Mouse (Mus musculus) liver, embryonic 11.5 days (tissue): ENCODE measurements around the gene Gm20518. TPM values are rescaled to one million over a fixed set of nuclear protein-coding genes. Genes with fewer than 3 reads are reported as not detected.
A peak's percentile ranks its signal among the peaks of the same experiment; 100 is the strongest.

ENCODE experiments used
- ATAC-seq: fragments of 200-750 bp; cut with Nextera tagmentation; replicated peaks from 2 replicates; pipeline ENCODE4 v1.8.0; 2017; ENCODE audit warnings: moderate number of reproducible peaks, mild to moderate bottlenecking, moderate TSS enrichment, moderate library complexity; ENCODE audit not compliant: low FRiP score
- DNase-seq: peaks from one replicate; pipeline ENCODE4 v3.0.0-alpha.2; 2017; ENCODE audit warnings: low spot score
- H3K27ac ChIP-seq: fragments of 300-500 bp; sonication (generic); 2 replicates; pipeline ENCODE4 v1.5.1; 2014; ENCODE audit warnings: mild to moderate bottlenecking, low read depth, low read length, control low read depth
- H3K27me3 ChIP-seq: fragments of 300-500 bp; sonication (generic); replicated peaks from 2 replicates; pipeline ENCODE4 v1.6.1; 2014; ENCODE audit warnings: low read length, mixed read lengths; ENCODE audit not compliant: control insufficient read depth, insufficient read depth
- H3K36me3 ChIP-seq: fragments of 300-500 bp; sonication (generic); 2 replicates; pipeline ENCODE4 v1.6.1; 2014; ENCODE audit warnings: mild to moderate bottlenecking, low read length, moderate library complexity, mixed read lengths; ENCODE audit not compliant: control insufficient read depth, insufficient read depth
- H3K4me1 ChIP-seq: fragments of 300-500 bp; sonication (generic); replicated peaks from 2 replicates; pipeline ENCODE4 v1.6.1; 2014; ENCODE audit warnings: low read length, mixed read lengths; ENCODE audit not compliant: control insufficient read depth, insufficient read depth
- H3K4me2 ChIP-seq: fragments of 300-500 bp; sonication (generic); 2 replicates; pipeline ENCODE4 v1.6.1; 2014; ENCODE audit warnings: mild to moderate bottlenecking, control low read depth, moderate library complexity
- H3K4me3 ChIP-seq: fragments of 300-500 bp; sonication (generic); 2 replicates; pipeline ENCODE4 v1.5.1; 2014; ENCODE audit warnings: low read depth, low read length, control low read depth
- H3K9ac ChIP-seq: fragments of 300-500 bp; sonication (generic); 2 replicates; pipeline ENCODE4 v1.6.1; 2014; ENCODE audit warnings: low read depth, low read length, control low read depth
- H3K9me3 ChIP-seq: fragments of 300-500 bp; sonication (generic); 2 replicates; pipeline ENCODE4 v1.6.1; 2016; ENCODE audit warnings: low read length, inconsistent platforms, mixed read lengths; ENCODE audit not compliant: control insufficient read depth
- WGBS: fragments of 180-500 bp; shearing (Covaris S2); extraction: QIAGEN DNeasy Blood & Tissue Kit; methylation state at CpG from one replicate; pipeline ENCODE4 v1.1.7; 2014; 5-methylcytosine and 5-hydroxymethylcytosine counted together
- polyA plus RNA-seq: library from polyadenylated mRNA; unstranded; fragments of >200 nt; fragmentation: Nextera tagmentation; extraction: Ambion mirVana; gene quantifications from 2 replicates; pipeline ENCODE4 v1.2.1, GENCODE M21; 2014

Gm20518 gene
- polyA plus RNA-seq, 1 experiment from 2014 or later = 0.18 TPM

DNA sequence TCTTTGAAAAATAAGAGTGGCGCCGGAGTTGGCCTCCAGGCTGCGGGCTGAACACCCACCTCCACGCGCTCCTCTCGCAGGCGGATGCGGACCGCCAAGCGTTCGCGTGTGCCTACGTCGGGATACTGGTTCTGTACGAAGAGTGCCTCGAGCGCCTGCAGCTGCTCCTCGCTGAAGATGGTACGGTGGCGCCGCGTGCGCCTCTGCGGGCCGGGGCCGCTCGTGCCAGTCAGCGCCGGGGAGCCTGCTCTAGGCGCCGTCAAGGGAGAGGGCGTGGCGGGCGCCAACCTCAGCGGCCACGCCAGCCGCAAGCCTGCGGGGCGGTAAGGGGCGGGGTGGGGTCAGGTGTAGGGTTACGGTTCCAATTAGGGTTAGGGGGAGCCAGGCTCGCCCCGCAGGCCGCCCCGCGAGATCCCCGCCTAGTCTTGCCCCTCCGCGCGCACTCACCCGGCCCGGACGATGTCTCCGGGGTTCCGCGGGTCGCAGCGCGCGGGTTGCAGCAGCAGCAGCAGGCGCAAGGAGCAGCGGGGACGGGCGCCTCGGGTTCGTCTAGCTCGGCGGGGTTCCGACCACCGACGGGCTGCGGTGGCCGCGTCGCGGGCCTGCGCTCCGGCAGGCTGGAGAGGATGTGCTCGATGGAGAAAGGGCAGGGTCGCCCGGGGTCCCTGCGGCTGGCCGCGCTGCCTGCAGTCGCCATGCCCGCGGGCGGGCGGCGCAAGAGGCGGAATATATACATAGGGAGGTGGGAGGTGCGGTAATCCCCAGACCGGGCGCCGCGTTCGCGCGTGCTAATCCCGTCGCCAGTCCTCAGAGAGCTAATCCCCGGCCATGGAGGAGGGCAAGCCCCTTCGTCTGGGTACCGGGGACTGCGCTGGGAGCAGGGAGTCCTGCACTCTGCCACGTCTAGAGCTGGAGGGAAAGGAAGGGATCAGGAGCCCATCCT lies 23.1 kb upstream of the Gm20518 start, which contains the start of gene Gsc2:
TSS of gene Gsc2 (minus strand) at position 753 of the 943 bp plus-strand sequence.
- H3K9me3 ChIP-seq = no peaks in the 10 kb centered on the region
- H3K4me3 ChIP-seq = peak within 1 kb of the TSS; percentile 52
- peak within 1 kb of the TSS; percentile 74 for H3K4me2 ChIP-seq
- H3K27ac ChIP-seq = no peak within 1 kb of the TSS
- H3K4me1 ChIP-seq = peaks cover 17% of the 10 kb centered on the region
- WGBS = 1% methylated on average over 106 of the region's 106 CpGs
- ATAC-seq (no peak; the same call in 1 of the 2 replicates), DNase-seq (no peak)
- H3K36me3 ChIP-seq = no peaks in the 10 kb centered on the region
- H3K9ac ChIP-seq = peak within 1 kb of the TSS; percentile 13
- H3K27me3 ChIP-seq = peaks cover 55% of the 10 kb centered on the region

DNA sequence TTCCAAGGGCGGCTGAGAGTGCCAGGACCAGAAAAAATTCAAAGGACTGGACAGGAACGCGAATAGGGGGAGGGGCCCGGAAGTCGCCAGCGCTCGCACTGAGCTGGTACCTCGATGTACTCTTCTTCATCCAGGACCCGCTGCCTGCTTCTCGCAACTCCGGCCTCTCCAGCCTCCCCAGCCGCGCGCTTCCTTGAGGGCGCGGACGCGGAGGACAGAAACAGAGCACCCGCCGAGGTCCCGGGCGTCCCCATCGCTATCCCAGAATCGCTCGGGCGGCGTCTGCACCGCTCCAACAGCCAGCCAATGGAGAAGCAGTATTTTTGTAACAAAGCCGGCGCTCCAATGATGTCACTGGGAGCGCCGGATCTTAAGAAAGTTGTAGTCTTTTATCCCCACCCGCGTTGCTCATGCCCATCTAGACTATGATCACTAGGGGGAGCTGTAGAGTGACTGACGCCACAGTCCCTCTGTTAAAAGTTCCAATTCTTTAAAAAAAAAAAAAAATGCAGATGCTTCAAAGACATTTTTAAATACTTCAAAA lies 19.7 kb upstream of the Gm20518 start, which contains the start of gene Ess2:
TSS of gene Ess2 (minus strand) at position 297 of the 544 bp plus-strand sequence.
- Histone ChIP-seq H3K9me3 (no peaks in the 10 kb centered on the region), H3K9ac (peak within 1 kb of the TSS; percentile 73), H3K27ac (no peak within 1 kb of the TSS), H3K4me3 (peak within 1 kb of the TSS; percentile 70), H3K4me1 (peaks cover 17% of the 10 kb centered on the region), H3K4me2 (peak within 1 kb of the TSS; percentile 73), H3K36me3 (peaks cover 14% of the 10 kb centered on the region), H3K27me3 (peaks cover 40% of the 10 kb centered on the region)
- ATAC-seq (peak; percentile 91), DNase-seq (peak; percentile 86)
- WGBS = 0% methylated on average over 35 of the region's 35 CpGs

DNA sequence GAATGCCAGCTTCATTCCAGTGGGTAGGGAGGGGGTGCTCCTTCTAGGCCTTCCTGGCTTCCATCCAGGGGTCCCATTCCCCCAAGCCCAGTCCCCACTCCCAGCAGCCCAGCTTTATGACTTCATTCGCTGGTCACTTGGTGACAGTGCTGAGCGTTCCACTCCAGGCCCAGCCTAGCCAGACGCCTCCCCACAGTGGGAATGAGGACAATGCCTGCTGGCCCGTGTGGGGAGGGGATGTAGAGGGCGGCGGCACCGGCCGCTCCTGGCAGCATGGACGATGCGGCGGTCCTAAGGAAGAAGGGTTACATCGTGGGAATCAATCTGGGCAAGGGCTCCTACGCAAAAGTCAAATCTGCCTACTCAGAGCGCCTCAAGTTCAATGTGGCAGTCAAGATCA lies 7.0 kb upstream of the Gm20518 start, which contains the start of the genes Dgcr2 and Tssk2:
TSS of gene Dgcr2 (minus strand) at position 101 of the 400 bp plus-strand sequence.
TSS of gene Tssk2 (plus strand) at position 176 of the 400 bp plus-strand sequence.
- H3K4me3 ChIP-seq = no peak within 1 kb of the TSS
- H3K9ac ChIP-seq = no peak within 1 kb of the TSS
- no peaks in the 10 kb centered on the region for H3K27me3 ChIP-seq
- ATAC-seq (no peak), DNase-seq (no peak)
- H3K4me2 ChIP-seq = no peak within 1 kb of the TSS
- no peaks in the 10 kb centered on the region for H3K4me1 ChIP-seq
- H3K27ac ChIP-seq = no peak within 1 kb of the TSS
- WGBS = 89% methylated on average over 14 of the region's 14 CpGs
- no peaks in the 10 kb centered on the region for H3K9me3 ChIP-seq
- peaks cover 17% of the 10 kb centered on the region for H3K36me3 ChIP-seq

DNA sequence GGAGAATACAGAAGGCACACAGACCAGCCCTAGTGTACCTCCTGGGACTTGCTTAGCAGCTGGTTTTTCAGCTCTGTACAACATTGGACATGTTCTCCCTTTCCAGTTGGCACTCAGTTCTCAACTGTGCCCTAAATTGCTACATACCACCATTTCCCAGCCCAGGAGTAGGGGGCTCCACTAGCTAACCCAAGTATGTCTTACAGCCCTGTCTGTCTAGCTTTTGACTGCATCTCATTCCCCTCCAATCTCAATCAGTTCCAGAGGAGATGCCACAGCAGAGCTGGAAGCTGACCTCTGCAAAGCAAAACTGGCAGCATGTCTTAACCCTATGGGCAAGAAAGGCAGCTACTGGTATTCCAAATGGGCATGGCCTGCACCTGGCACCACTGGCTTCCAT lies 4.6 kb upstream of the Gm20518 start:
- H3K27me3 ChIP-seq = no peaks in the 10 kb centered on the region
- H3K9ac ChIP-seq = no peak overlapping the region
- ATAC-seq = no peak
- H3K36me3 ChIP-seq = peaks cover 2% of the 10 kb centered on the region
- H3K9me3 ChIP-seq = no peaks in the 10 kb centered on the region
- H3K27ac ChIP-seq = no peak overlapping the region
- H3K4me1 ChIP-seq = 0 out of 2 replicates have a peak, but pooled peaks cover 3% of the 10 kb centered on the region
- DNase-seq = no peak
- no peak overlapping the region for H3K4me3 ChIP-seq
- H3K4me2 ChIP-seq = no peak overlapping the region

DNA sequence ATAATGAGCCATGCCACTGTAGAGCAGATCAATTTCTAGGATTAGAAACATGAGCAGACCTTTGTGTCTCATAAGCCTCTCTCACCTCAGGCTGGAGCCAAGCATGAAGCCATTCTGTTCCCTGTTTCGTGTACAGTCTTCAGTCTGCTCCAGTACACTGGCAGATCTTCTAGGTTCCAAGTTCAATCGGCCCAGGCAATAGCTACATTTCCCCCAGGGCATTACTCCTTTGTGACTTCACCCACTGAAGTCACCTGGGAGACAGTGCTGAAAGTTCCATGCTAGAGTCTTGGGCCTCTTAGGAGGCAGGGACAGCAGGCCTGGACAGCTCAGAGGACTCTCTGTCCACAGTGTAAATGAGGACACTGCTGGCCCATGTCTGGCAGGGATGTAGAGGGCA lies 2.5 kb upstream of the Gm20518 start, which contains the start of gene Tssk1:
TSS of gene Tssk1 (plus strand) at position 301 of the 400 bp plus-strand sequence.
- Histone ChIP-seq H3K4me3 (no peak within 1 kb of the TSS), H3K27ac (no peak within 1 kb of the TSS), H3K9ac (no peak within 1 kb of the TSS), H3K27me3 (no peaks in the 10 kb centered on the region), H3K4me2 (no peak within 1 kb of the TSS), H3K4me1 (peaks cover 13% of the 10 kb centered on the region), H3K36me3 (no peaks in the 10 kb centered on the region), H3K9me3 (no peaks in the 10 kb centered on the region)
- whole genome bisulfite sequencing = 82% methylated on average over 2 of the region's 2 CpGs
- ATAC-seq (no peak), DNase-seq (no peak)

DNA sequence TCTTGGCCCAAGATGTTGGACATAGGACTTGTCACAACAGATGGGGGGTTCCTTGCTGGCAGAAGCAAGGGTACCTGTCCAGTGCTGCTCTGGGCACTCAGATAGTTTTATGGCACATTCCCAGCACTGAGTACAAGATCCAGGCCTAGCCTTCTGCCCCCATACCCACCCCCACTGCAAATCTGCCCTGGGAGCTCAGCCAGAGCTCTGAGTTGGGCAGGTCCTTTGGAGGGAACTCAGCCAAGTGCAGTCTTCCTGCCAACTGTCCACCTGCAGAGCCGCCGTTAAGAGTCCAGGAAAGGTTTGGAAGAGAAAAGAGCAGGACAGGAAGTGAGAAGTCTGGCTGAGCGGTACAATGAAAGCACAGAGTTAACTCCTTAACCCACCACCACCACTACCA lies 1.1 kb upstream of the Gm20518 start:
- Histone ChIP-seq H3K27me3 (no peaks in the 10 kb centered on the region), H3K4me1 (peaks cover 13% of the 10 kb centered on the region), H3K27ac (no peak overlapping the region), H3K4me2 (no peak overlapping the region), H3K4me3 (no peak overlapping the region), H3K9me3 (no peaks in the 10 kb centered on the region), H3K36me3 (no peaks in the 10 kb centered on the region), H3K9ac (no peak overlapping the region)
- 69% methylated on average over 3 of the region's 3 CpGs for WGBS
- DNase-seq = no peak
- ATAC-seq = no peak

DNA sequence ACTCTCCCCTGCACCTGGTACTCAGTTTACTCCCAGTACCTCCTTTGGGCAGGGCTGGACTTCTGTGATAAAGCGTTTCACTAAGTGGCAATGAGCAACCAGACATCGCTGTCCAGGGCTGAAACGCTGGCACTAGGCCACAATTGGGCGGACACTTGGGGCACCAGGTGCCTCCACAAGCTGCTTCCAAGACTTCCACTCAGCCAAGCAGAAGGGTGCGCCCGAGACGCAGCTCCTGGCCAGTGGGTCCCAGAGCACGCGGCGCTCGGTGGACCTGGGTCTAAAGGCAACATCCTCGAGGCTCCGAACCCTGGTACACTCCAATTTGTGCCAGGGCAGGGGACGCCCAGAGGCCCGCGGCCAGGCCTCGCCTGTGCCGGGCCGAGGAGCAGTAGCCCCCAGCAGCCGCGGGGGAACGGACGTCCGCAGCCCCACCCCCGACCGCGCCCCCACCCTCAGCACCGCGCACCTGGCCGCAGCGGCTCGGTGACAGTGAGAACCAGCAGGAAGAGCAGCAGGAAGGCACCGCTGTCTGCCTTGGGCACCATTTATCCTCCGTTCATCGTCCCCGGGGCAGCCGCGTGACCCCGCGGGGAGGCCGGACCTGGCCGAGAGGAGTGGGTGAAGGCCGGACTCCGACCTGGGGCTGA lies 429 bp downstream of the Gm20518 start:
- no peaks in the 10 kb centered on the region for H3K36me3 ChIP-seq
- peak; percentile 66 for ATAC-seq
- H3K9ac ChIP-seq = peak overlapping the region; percentile 98
- H3K4me1 ChIP-seq = peaks cover 13% of the 10 kb centered on the region
- peak overlapping the region; percentile 99 for H3K4me3 ChIP-seq
- no peaks in the 10 kb centered on the region for H3K9me3 ChIP-seq
- DNase-seq = peak; percentile 58
- WGBS = under 1% methylated on average over 43 of the region's 44 CpGs
- no peaks in the 10 kb centered on the region for H3K27me3 ChIP-seq
- peak overlapping the region; percentile 80 for H3K4me2 ChIP-seq
- peak overlapping the region; percentile 93 for H3K27ac ChIP-seq

DNA sequence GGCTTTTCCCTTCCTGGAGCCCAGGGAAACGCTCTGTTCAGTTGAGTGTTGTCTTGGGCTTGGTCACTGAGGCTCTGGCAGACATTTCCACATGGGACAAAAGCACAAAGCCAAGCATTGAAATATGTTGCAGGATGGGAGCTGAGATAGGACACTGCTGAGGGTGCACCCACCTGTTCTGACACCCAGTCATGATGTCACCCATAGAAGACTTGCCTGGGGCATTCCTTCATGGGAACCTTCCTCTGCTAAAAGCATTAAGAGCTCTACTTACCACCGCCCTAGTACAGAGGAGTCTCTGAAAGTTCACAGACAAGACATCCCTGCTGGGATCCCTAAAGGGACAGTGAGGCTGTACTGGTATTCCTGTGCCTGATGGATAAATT lies 1.1 kb downstream of the Gm20518 start:
- Histone ChIP-seq H3K4me3 (peak overlapping the region; percentile 99), H3K36me3 (no peaks in the 10 kb centered on the region), H3K27ac (no peak overlapping the region), H3K4me1 (peaks cover 13% of the 10 kb centered on the region), H3K27me3 (no peaks in the 10 kb centered on the region), H3K4me2 (peak overlapping the region; percentile 80), H3K9ac (peak overlapping the region; percentile 98), H3K9me3 (no peaks in the 10 kb centered on the region)
- 50% methylated on average over 2 of the region's 2 CpGs for WGBS
- DNase-seq (no peak), ATAC-seq (no peak)
